Mouse (Mus musculus): ENCODE measurements at regions not wholly inside any gene's neighbourhood (a gene's known extent, or its start where the extent isn't known, plus 50 kb on each side); places are given as distances from the start of the nearest gene placed in this dataset.
A peak's percentile ranks its signal among the peaks of the same experiment; 100 is the strongest.
"Not testable (repeated sequence)": the region's sequence is repeated elsewhere in the genome, so short reads cannot be mapped to it uniquely, and the experiment has no call there.

- TF ChIP-seq USF1 (IDR thresholded peaks at IDR 0.05; ENCODE audit: low read depth) (no peak), TCF12 (IDR thresholded peaks at IDR 0.05; ENCODE audit: insufficient read depth, poor library complexity, severe bottlenecking) (no peak), MYOG (IDR thresholded peaks at IDR 0.05; ENCODE audit: control insufficient read depth in 1 of 3, insufficient read depth in 1 of 3, insufficient read length in 2 of 3, low read depth in 2 of 3) (no peak), SRF (IDR thresholded peaks at IDR 0.05; ENCODE audit: control insufficient read depth, insufficient read length, low read depth) (no peak), MAX (IDR thresholded peaks at IDR 0.05; ENCODE audit: low read depth) (no peak), CEBPB (IDR thresholded peaks at IDR 0.05; ENCODE audit: insufficient read depth, poor library complexity, severe bottlenecking) (no peak), POLR2A (IDR thresholded peaks at IDR 0.05; ENCODE audit: insufficient read length, low read depth) (no peak), POLR2AphosphoS2 (IDR thresholded peaks at IDR 0.05; ENCODE audit: insufficient read length, low read depth) (no peak), TCF3 (IDR thresholded peaks at IDR 0.05; ENCODE audit: insufficient read length, low read depth) (no peak), E2F4 (IDR thresholded peaks at IDR 0.05; ENCODE audit: insufficient read depth) (no peak), MYOD1 (IDR thresholded peaks at IDR 0.05; ENCODE audit: control insufficient read depth in 1 of 3, insufficient read length in 2 of 3, low read depth in 2 of 3) (no peak), REST (IDR thresholded peaks at IDR 0.05; ENCODE audit: insufficient read depth, insufficient read length) (no peak)
- Histone ChIP-seq H3K36me3 (ENCODE audit: control insufficient read depth, insufficient read depth) (no peaks in the 10 kb centered on the region), H3K4me3 (no peak overlapping the region), H3K4me2 (ENCODE audit: low read depth) (no peak overlapping the region), H3K79me2 (ENCODE audit: control insufficient read depth, insufficient read depth) (no peaks in the 10 kb centered on the region), H3ac (ENCODE audit: control insufficient read depth, insufficient read length) (no peak overlapping the region), H3K27me3 (ENCODE audit: control insufficient read depth, insufficient read depth, insufficient read length) (no peaks in the 10 kb centered on the region)
These were observed 864.7 kb upstream of the Gm8797 start for GRCm38 (mm10) chr3:4885916-4886315.

GRCm38 (mm10) chr3:4893108-4893507, 857.5 kb upstream of the Gm8797 start:
- Histone ChIP-seq H3K4me3 (no peak overlapping the region), H3K27me3 (ENCODE audit: control insufficient read depth, insufficient read depth, insufficient read length) (no peaks in the 10 kb centered on the region), H3K4me2 (ENCODE audit: low read depth) (no peak overlapping the region), H3ac (ENCODE audit: control insufficient read depth, insufficient read length) (no peak overlapping the region), H3K36me3 (ENCODE audit: control insufficient read depth, insufficient read depth) (no peaks in the 10 kb centered on the region), H3K79me2 (ENCODE audit: control insufficient read depth, insufficient read depth) (no peaks in the 10 kb centered on the region)
- TF ChIP-seq TCF3 (IDR thresholded peaks at IDR 0.05; ENCODE audit: insufficient read length, low read depth) (no peak), E2F4 (IDR thresholded peaks at IDR 0.05; ENCODE audit: insufficient read depth) (no peak), MAX (IDR thresholded peaks at IDR 0.05; ENCODE audit: low read depth) (no peak), SRF (IDR thresholded peaks at IDR 0.05; ENCODE audit: control insufficient read depth, insufficient read length, low read depth) (no peak), MYOG (IDR thresholded peaks at IDR 0.05; ENCODE audit: control insufficient read depth in 1 of 3, insufficient read depth in 1 of 3, insufficient read length in 2 of 3, low read depth in 2 of 3) (no peak), CEBPB (IDR thresholded peaks at IDR 0.05; ENCODE audit: insufficient read depth, poor library complexity, severe bottlenecking) (no peak), TCF12 (IDR thresholded peaks at IDR 0.05; ENCODE audit: insufficient read depth, poor library complexity, severe bottlenecking) (no peak)

DNA sequence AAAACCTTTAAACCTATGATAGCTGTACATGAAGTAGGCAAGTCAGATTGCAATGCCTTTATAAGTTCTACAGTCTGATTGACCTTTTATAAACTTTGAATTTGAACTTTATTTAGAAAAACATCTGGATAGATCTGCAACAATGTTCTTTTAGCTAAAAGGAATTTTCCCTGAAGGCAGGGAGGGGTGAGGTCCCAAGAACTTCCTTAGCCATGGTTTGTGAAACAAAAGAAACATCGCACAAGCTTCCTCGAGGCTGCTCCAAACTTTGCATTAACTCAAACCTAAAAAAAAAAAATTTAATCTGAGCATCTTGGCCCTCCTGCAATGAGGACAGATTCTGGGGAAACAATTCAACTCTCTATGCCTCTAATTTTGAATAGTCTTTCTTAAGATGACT, 854.8 kb upstream of the Gm8797 start:
- Histone ChIP-seq H3K36me3 (ENCODE audit: control insufficient read depth, insufficient read depth) (no peaks in the 10 kb centered on the region), H3K4me3 (no peak overlapping the region), H3K4me2 (ENCODE audit: low read depth) (no peak overlapping the region), H3K27me3 (ENCODE audit: control insufficient read depth, insufficient read depth, insufficient read length) (no peaks in the 10 kb centered on the region), H3K79me2 (ENCODE audit: control insufficient read depth, insufficient read depth) (no peaks in the 10 kb centered on the region), H3ac (ENCODE audit: control insufficient read depth, insufficient read length) (no peak overlapping the region)
- TF ChIP-seq MYOG (IDR thresholded peaks at IDR 0.05; ENCODE audit: control insufficient read depth in 1 of 3, insufficient read depth in 1 of 3, insufficient read length in 2 of 3, low read depth in 2 of 3) (no peak), MAX (IDR thresholded peaks at IDR 0.05; ENCODE audit: low read depth) (no peak), SRF (IDR thresholded peaks at IDR 0.05; ENCODE audit: control insufficient read depth, insufficient read length, low read depth) (no peak)

- not testable (repeated sequence) for H3K79me2 ChIP-seq (ENCODE audit: control insufficient read depth, insufficient read depth); H3K4me3 ChIP-seq; H3ac ChIP-seq (ENCODE audit: control insufficient read depth, insufficient read length); H3K36me3 ChIP-seq (ENCODE audit: control insufficient read depth, insufficient read depth); H3K27me3 ChIP-seq (ENCODE audit: control insufficient read depth, insufficient read depth, insufficient read length)
- H3K4me2 ChIP-seq (ENCODE audit: low read depth): peak overlapping the region; percentile 64
- TF ChIP-seq MYOD1 (IDR thresholded peaks at IDR 0.05; ENCODE audit: control insufficient read depth in 1 of 3, insufficient read length in 2 of 3, low read depth in 2 of 3) (peak in 2 of 3 experiments; percentile 12 to 28), TCF12 (IDR thresholded peaks at IDR 0.05; ENCODE audit: insufficient read depth, poor library complexity, severe bottlenecking) (peak; percentile 18)
These were observed 843.0 kb upstream of the Gm8797 start for GRCm38 (mm10) chr3:4907556-4907955.

- H3ac ChIP-seq (ENCODE audit: control insufficient read depth, insufficient read length); H3K27me3 ChIP-seq (ENCODE audit: control insufficient read depth, insufficient read depth, insufficient read length); H3K4me3 ChIP-seq; H3K36me3 ChIP-seq (ENCODE audit: control insufficient read depth, insufficient read depth); H3K4me2 ChIP-seq (ENCODE audit: low read depth); H3K79me2 ChIP-seq (ENCODE audit: control insufficient read depth, insufficient read depth): not testable (repeated sequence)
These were observed 819.9 kb upstream of the Gm8797 start for GRCm38 (mm10) chr3:4930731-4931130.

DNA sequence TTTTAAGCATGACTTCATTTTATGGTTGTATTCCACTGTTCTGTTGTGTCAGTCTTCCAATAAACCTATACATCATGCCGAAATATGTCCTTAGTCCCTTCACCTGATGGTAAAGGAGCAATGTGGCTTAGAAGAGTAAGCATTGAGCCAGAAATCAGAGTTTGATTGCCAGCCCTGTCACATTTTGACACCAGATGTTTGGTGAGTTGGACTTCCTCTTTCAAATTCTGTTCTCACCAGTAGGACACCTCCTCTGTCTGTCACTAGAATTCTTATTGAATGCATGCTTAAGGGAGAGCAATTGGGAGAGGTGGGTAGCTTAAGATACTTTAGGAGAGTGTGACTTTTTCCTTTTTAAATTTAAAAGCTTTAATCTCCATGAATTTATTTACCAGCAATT, 779.1 kb upstream of the Gm8797 start:
- Histone ChIP-seq H3ac (ENCODE audit: control insufficient read depth, insufficient read length) (no peak overlapping the region), H3K4me2 (ENCODE audit: low read depth) (no peak overlapping the region)
- TF ChIP-seq MYOD1 (IDR thresholded peaks at IDR 0.05; ENCODE audit: control insufficient read depth in 1 of 3, insufficient read length in 2 of 3, low read depth in 2 of 3): no peak
- no peak for TF ChIP-seq REST (IDR thresholded peaks at IDR 0.05; ENCODE audit: insufficient read depth, insufficient read length)
- no peak for TF ChIP-seq MYOG (IDR thresholded peaks at IDR 0.05; ENCODE audit: control insufficient read depth in 1 of 3, insufficient read depth in 1 of 3, insufficient read length in 2 of 3, low read depth in 2 of 3)
- no peak for TF ChIP-seq TCF3 (IDR thresholded peaks at IDR 0.05; ENCODE audit: insufficient read length, low read depth)
- TF ChIP-seq POLR2A (IDR thresholded peaks at IDR 0.05; ENCODE audit: insufficient read length, low read depth): no peak
- no peak for TF ChIP-seq CEBPB (IDR thresholded peaks at IDR 0.05; ENCODE audit: insufficient read depth, poor library complexity, severe bottlenecking)
- no peak for TF ChIP-seq USF1 (IDR thresholded peaks at IDR 0.05; ENCODE audit: low read depth)
- no peak for TF ChIP-seq MAX (IDR thresholded peaks at IDR 0.05; ENCODE audit: low read depth)
- no peak for TF ChIP-seq TCF12 (IDR thresholded peaks at IDR 0.05; ENCODE audit: insufficient read depth, poor library complexity, severe bottlenecking)
- no peak for TF ChIP-seq SRF (IDR thresholded peaks at IDR 0.05; ENCODE audit: control insufficient read depth, insufficient read length, low read depth)
- no peak for TF ChIP-seq POLR2AphosphoS2 (IDR thresholded peaks at IDR 0.05; ENCODE audit: insufficient read length, low read depth)
- no peak for TF ChIP-seq E2F4 (IDR thresholded peaks at IDR 0.05; ENCODE audit: insufficient read depth)

More for the DNA sequence above, 779.1 kb upstream of the Gm8797 start:
- Histone ChIP-seq H3K4me3 (no peak overlapping the region), H3K27me3 (ENCODE audit: control insufficient read depth, insufficient read depth, insufficient read length) (no peaks in the 10 kb centered on the region), H3K79me2 (ENCODE audit: control insufficient read depth, insufficient read depth) (no peaks in the 10 kb centered on the region), H3K36me3 (ENCODE audit: control insufficient read depth, insufficient read depth) (no peaks in the 10 kb centered on the region)

Measured in myocyte (in vitro differentiated cells).